Mouse (Mus musculus): ENCODE data around the gene Vti1a. TPM values are rescaled to one million over a fixed set of nuclear protein-coding genes. Genes with fewer than 3 reads are reported as not detected.

The Vti1a gene
- total RNA-seq, 2 experiments from 2014 or later = 14.8 to 15.6 TPM

- no peak for DNase-seq
Measured at GRCm38 (mm10) chr19:55626952-55627351, 310.9 kb downstream of the Vti1a start.

GRCm38 (mm10) chr19:55635488-55635887, 319.4 kb downstream of the Vti1a start:
- DNase-seq = no peak

- DNase-seq = no peak
Measured at GRCm38 (mm10) chr19:55640251-55640650, 324.2 kb downstream of the Vti1a start.

GRCm38 (mm10) chr19:55641891-55642290, 325.8 kb downstream of the Vti1a start:
- DNase-seq = no peak

GRCm38 (mm10) chr19:55642361-55642760, 326.3 kb downstream of the Vti1a start:
- DNase-seq = no peak

- DNase-seq = peak; percentile 32
Measured at GRCm38 (mm10) chr19:55643288-55643901, 327.3 kb downstream of the Vti1a start.

GRCm38 (mm10) chr19:55643931-55644330, 327.8 kb downstream of the Vti1a start:
- no peak for DNase-seq

- no peak for DNase-seq
Measured at GRCm38 (mm10) chr19:55649363-55649762, 333.3 kb downstream of the Vti1a start.

GRCm38 (mm10) chr19:55651017-55651416, 334.9 kb downstream of the Vti1a start:
- no peak for DNase-seq

- no peak for DNase-seq
Measured at GRCm38 (mm10) chr19:55652693-55653265, 336.7 kb downstream of the Vti1a start.

GRCm38 (mm10) chr19:55660165-55660564, 344.1 kb downstream of the Vti1a start:
- DNase-seq = no peak

GRCm38 (mm10) chr19:55662521-55663223, 346.6 kb downstream of the Vti1a start:
- no peak for DNase-seq

GRCm38 (mm10) chr19:55667787-55668186, 351.7 kb downstream of the Vti1a start:
- no peak for DNase-seq

- DNase-seq = no peak
Measured at GRCm38 (mm10) chr19:55668896-55669295, 352.8 kb downstream of the Vti1a start.

Other genes with a start within 250 kb of the Vti1a start
- 100 to 1,000 TPM; 110 to 114 TPM for gene Gpam, start 189.1 kb upstream of the Vti1a start, total RNA-seq (2021)
- gene Tectb, start 135.6 kb upstream of the Vti1a start, total RNA-seq (2021) = 1 to 10 TPM in 1 of 2 experiments, under 1 TPM in 1; 0.79 to 1.3 TPM
- under 1 TPM; 0.11 to 0.16 TPM for gene Gucy2g, start 75.1 kb upstream of the Vti1a start, total RNA-seq (2021)
- 10 to 100 TPM in 1 of 2 experiments, 1 to 10 TPM in 1; 6.2 to 12.6 TPM for gene Acsl5, start 64.4 kb upstream of the Vti1a start, total RNA-seq (2021)
- gene Zdhhc6, start 263 bp upstream of the Vti1a start, total RNA-seq (2021) = 10 to 100 TPM; 19.8 to 26.7 TPM